Mouse (Mus musculus) adrenal gland, postnatal 0 days (tissue): ENCODE measurements around the gene Ubash3b. TPM values are rescaled to one million over a fixed set of nuclear protein-coding genes. Genes with fewer than 3 reads are reported as not detected.

Source experiments
- polyA plus RNA-seq: library from polyadenylated mRNA; unstranded; fragments of >200 nt; fragmentation: Nextera tagmentation; extraction: Ambion mirVana; gene quantifications from 2 replicates; pipeline ENCODE4 v1.2.1, GENCODE M21; 2015

Ubash3b gene
- 3.9 and 5.9 TPM in 2 replicates for polyA plus RNA-seq

GRCm38 (mm10) chr9:41161413-41161812 lies at the start of gene Ubash3b:
TSS of gene Ubash3b (minus strand) at chr9:41161697.

GRCm38 (mm10) chr9:41004415-41004814 lies 157.1 kb downstream of the Ubash3b start, which contains the start of gene Crtam:
TSS of gene Crtam (minus strand) at chr9:41004628.

GRCm38 (mm10) chr9:40963586-40964417 lies 197.7 kb downstream of the Ubash3b start, which contains the start of gene Jhy:
TSS of gene Jhy (minus strand) at chr9:40964118.

Other genes with a start within 250 kb of the Ubash3b start
- 0.18 and 0.49 TPM in 2 replicates for gene Jhy, start 197.6 kb downstream of the Ubash3b start, polyA plus RNA-seq
- not detected in 2 replicates for gene Crtam, start 157.1 kb downstream of the Ubash3b start, polyA plus RNA-seq